13 mouse cellular contexts compared by ENCODE assay signal in the genomic region with DNA sequence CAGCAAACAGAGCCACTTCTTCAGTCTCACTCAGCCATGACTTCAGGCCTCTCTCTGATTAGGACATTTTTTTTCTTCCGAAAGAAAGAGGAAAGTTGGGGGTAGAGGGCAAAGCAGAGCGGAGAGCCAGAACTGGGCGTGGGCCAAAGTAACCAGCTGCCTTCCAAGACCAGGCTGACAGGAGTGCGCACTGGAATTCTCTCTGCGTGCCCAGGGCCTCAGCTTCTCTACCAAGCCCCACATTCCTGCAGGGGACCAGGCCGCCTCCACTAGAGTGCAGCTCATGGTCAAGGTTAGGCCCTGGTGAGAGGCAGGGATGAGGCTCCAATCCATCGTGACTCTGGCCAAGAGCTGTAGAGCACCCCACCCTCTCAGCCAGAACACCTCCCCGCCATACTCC.
A peak's percentile ranks its signal among the peaks of the same experiment; 100 is the strongest.
DNase-seq lines count a peak whose midpoint lies in the region; ATAC-seq and TF ChIP-seq lines count a peak whose summit lies in the region.
"Had no signal": no experiment of that assay in that cellular context is flagged by ENCODE, and none has a peak within 500 bp of the region (broad histone marks: within the 10 kb centered on the region; RNA-seq: fewer than 3 reads in every experiment).

No protein-coding gene starts in this region.

- H3K27me3 ChIP-seq in heart, embryonic 13.5 days (replicated peaks): peaks cover 18% of the 10 kb centered on the region
- no peaks in the 10 kb centered on the region for H3K27me3 ChIP-seq in kidney, postnatal 0 days (ENCODE audit: insufficient read depth, low read length)

- no peak overlapping the region for H3K4me2 ChIP-seq in heart, embryonic 13.5 days
- H3K4me2 ChIP-seq in kidney, postnatal 0 days (ENCODE audit: low read length): no peak overlapping the region
- H3K4me2 ChIP-seq: forebrain, embryonic 13.5 days; neural tube, embryonic 12.5 days had no signal

- no peaks in the 10 kb centered on the region for H3K36me3 ChIP-seq in heart, embryonic 13.5 days
- no peaks in the 10 kb centered on the region for H3K36me3 ChIP-seq in kidney, postnatal 0 days (ENCODE audit: insufficient read depth, low read length)
- H3K36me3 ChIP-seq: neural tube, embryonic 12.5 days had no signal

- peaks cover 31% of the 10 kb centered on the region for H3K4me1 ChIP-seq in heart, embryonic 13.5 days
- H3K4me1 ChIP-seq in kidney, postnatal 0 days (replicated peaks; ENCODE audit: insufficient read depth, low read length): peaks cover 12% of the 10 kb centered on the region; the same call in 1 of the 2 replicates

- DNase-seq in heart, postnatal 25 days (ENCODE audit: low spot score): no peak
- peak; percentile 67 for DNase-seq in testis, postnatal 10 days (ENCODE audit: low spot score)
- DNase-seq in testis, postnatal 14 days (ENCODE audit: low spot score): no peak
- peak; percentile 45 for DNase-seq in kidney, postnatal 0 days (ENCODE audit: low spot score)
- no peak for DNase-seq in spleen, postnatal 14 days (ENCODE audit: low spot score in 2 of 2)
- no peak for DNase-seq in cerebellum, postnatal 4 days (ENCODE audit: low spot score in 2 of 2)
- DNase-seq: cerebellum, adult 9-10 months; right cerebral cortex, postnatal 4 days; thymus, postnatal 25 days had no signal

- WGBS in heart, embryonic 13.5 days: 49% methylated on average over 8 of the region's 8 CpGs
- 41% methylated on average over 8 of the region's 8 CpGs for WGBS in kidney, postnatal 0 days

- no peak overlapping the region for H3K9ac ChIP-seq in heart, embryonic 13.5 days
- no peak overlapping the region for H3K9ac ChIP-seq in kidney, postnatal 0 days (ENCODE audit: low read depth, low read length)
- H3K9ac ChIP-seq: forebrain, embryonic 13.5 days; neural tube, embryonic 12.5 days had no signal

- peak overlapping the region; percentile 76 for H3K27ac ChIP-seq in heart, embryonic 13.5 days (replicated peaks)
- H3K27ac ChIP-seq in kidney, postnatal 0 days: 0 out of 2 replicates have a peak overlapping the region, but pooled peaks have one; percentile 10
- H3K27ac ChIP-seq: forebrain, embryonic 13.5 days; macrophage; neural tube, embryonic 12.5 days had no signal

- 0 out of 2 replicates have a peak, but pooled peaks have one; percentile 11 for ATAC-seq in heart, embryonic 13.5 days (ENCODE audit: extremely low read depth, insufficient number of reproducible peaks, low FRiP score, low TSS enrichment)
- no peak for ATAC-seq in kidney, postnatal 0 days (replicated peaks; ENCODE audit: low FRiP score, low read depth)
- ATAC-seq: forebrain, embryonic 13.5 days had no signal

- no peak for TF ChIP-seq CTCF in kidney, postnatal 0 days (IDR thresholded peaks at IDR 0.05; ENCODE audit: low read depth)

- H3K4me3 ChIP-seq in heart, embryonic 13.5 days: no peak overlapping the region
- H3K4me3 ChIP-seq in kidney, postnatal 0 days (replicated peaks; ENCODE audit: low read depth, low read length): no peak overlapping the region
- H3K4me3 ChIP-seq: forebrain, embryonic 13.5 days; neural tube, embryonic 12.5 days had no signal

- intact Hi-C loops in heart, postnatal 25 days (cut with DNase I): no loop called here

- no peaks in the 10 kb centered on the region for H3K9me3 ChIP-seq in heart, embryonic 13.5 days
- H3K9me3 ChIP-seq in kidney, postnatal 0 days (replicated peaks; ENCODE audit: low read length): no peaks in the 10 kb centered on the region
- H3K9me3 ChIP-seq: forebrain, embryonic 13.5 days; neural tube, embryonic 12.5 days had no signal

Comparison
In these comparisons a context has a peak if more than half of its experiments do, and no peak if none do; other contexts are left out.
1. DNase-seq: peak in testis, postnatal 10 days (single experiment) and kidney, postnatal 0 days (single experiment); none in heart, postnatal 25 days (single experiment), testis, postnatal 14 days (single experiment), spleen, postnatal 14 days (0 of 2) and cerebellum, postnatal 4 days (0 of 2).